Mouse (Mus musculus): ENCODE measurements around the gene Elovl3. TPM values are rescaled to one million over a fixed set of nuclear protein-coding genes. Genes with fewer than 3 reads are reported as not detected.
"Not testable (repeated sequence)": the region's sequence is repeated elsewhere in the genome, so short reads cannot be mapped to it uniquely, and the experiment has no call there.

Elovl3 gene
- polyA plus RNA-seq, 1 experiment from 2014 or later, result not detected

DNA sequence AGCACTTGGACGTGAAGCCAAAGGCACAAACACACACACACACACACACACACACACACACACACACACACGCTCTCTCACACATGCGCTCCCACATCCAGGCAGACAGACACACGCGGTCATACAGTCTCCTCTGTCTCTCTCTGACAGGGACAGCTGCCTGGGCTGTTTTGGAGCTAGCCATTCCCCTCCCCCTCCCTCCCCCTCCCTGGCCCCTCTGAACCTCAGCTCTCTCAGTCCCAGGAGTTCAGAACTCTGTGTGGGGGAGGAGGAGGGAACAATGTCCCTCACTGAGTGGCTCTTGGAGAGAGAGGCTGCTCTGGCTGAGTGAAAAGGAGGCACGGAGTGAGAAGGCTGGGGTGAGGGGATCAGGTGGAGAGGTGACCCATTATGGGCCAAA, 9.4 kb downstream of the Elovl3 start:
- Histone ChIP-seq H3K4me3 (ENCODE audit: low read depth, low read length) (no peak overlapping the region), H3K36me3 (ENCODE audit: control insufficient read depth, insufficient read depth) (no peaks in the 10 kb centered on the region), H3K9me3 (ENCODE audit: control insufficient read depth) (no peaks in the 10 kb centered on the region), H3K4me2 (replicated peaks; ENCODE audit: low read depth) (no peak overlapping the region), H3K27me3 (replicated peaks; ENCODE audit: control insufficient read depth, insufficient read depth, low read length) (peaks cover 60% of the 10 kb centered on the region), H3K27ac (ENCODE audit: low read depth, low read length) (no peak overlapping the region), H3K9ac (ENCODE audit: low read depth, low read length) (no peak overlapping the region), H3K4me1 (replicated peaks; ENCODE audit: control insufficient read depth, insufficient read depth, low read length) (peaks cover 10% of the 10 kb centered on the region; the same call in 1 of the 2 replicates)
- no peak for TF ChIP-seq CTCF (IDR thresholded peaks at IDR 0.05; ENCODE audit: low read depth)
- WGBS, result 41% methylated on average over 6 of the region's 6 CpGs
- ATAC-seq, result no peak

- no peak for TF ChIP-seq CTCF (IDR thresholded peaks at IDR 0.05; ENCODE audit: low read depth)
- 0 out of 2 replicates have a peak within 1 kb of the TSS, but pooled peaks have one; percentile 12 for H3K9ac ChIP-seq (ENCODE audit: low read depth, low read length)
- ATAC-seq, result no peak
- peak within 1 kb of the TSS; percentile 96 for H3K4me2 ChIP-seq (replicated peaks; ENCODE audit: low read depth)
- H3K4me1 ChIP-seq (replicated peaks; ENCODE audit: control insufficient read depth, insufficient read depth, low read length), result no peaks in the 10 kb centered on the region
- no peak within 1 kb of the TSS for H3K27ac ChIP-seq (ENCODE audit: low read depth, low read length)
- H3K9me3 ChIP-seq (ENCODE audit: control insufficient read depth), result no peaks in the 10 kb centered on the region
- peak within 1 kb of the TSS; percentile 52 for H3K4me3 ChIP-seq (ENCODE audit: low read depth, low read length)
- H3K27me3 ChIP-seq (replicated peaks; ENCODE audit: control insufficient read depth, insufficient read depth, low read length), result peaks cover 67% of the 10 kb centered on the region
- WGBS, result 2% methylated on average over 45 of the region's 47 CpGs
- H3K36me3 ChIP-seq (ENCODE audit: control insufficient read depth, insufficient read depth), result no peaks in the 10 kb centered on the region
These were observed 16.0 kb downstream of the Elovl3 start, which contains the start of gene Pitx3 for GRCm38 (mm10) chr19:46147511-46148371. Pitx3 (minus strand) TSS chr19:46148326.

DNA sequence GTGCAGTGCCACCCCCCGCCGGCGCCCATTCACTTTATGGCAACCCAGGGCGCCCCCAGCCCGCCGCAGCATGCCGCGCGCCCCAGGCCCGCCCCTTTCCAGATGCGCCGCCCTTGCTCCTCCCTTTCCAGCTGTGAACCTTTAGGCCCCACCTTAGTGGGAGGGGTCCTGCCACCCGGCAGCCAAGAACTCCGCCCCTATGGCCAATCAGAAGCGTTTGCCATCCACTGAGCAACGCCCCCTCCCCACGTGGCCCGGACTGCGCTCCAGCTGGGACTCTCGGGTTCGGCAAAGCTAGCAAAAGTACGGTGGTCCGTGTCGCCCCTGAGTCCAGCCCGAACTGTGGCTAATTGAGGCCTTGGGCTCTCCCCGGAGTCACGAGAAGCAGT, 16.7 kb downstream of the Elovl3 start:
- WGBS, result 2% methylated on average over 27 of the region's 27 CpGs
- Histone ChIP-seq H3K9me3 (ENCODE audit: control insufficient read depth) (no peaks in the 10 kb centered on the region), H3K27me3 (replicated peaks; ENCODE audit: control insufficient read depth, insufficient read depth, low read length) (peaks cover 62% of the 10 kb centered on the region), H3K27ac (ENCODE audit: low read depth, low read length) (no peak overlapping the region), H3K4me3 (ENCODE audit: low read depth, low read length) (peak overlapping the region; percentile 52), H3K4me2 (replicated peaks; ENCODE audit: low read depth) (peak overlapping the region; percentile 96), H3K4me1 (replicated peaks; ENCODE audit: control insufficient read depth, insufficient read depth, low read length) (no peaks in the 10 kb centered on the region), H3K36me3 (ENCODE audit: control insufficient read depth, insufficient read depth) (no peaks in the 10 kb centered on the region), H3K9ac (ENCODE audit: low read depth, low read length) (0 out of 2 replicates have a peak overlapping the region, but pooled peaks have one; percentile 12)
- peak; percentile 55 for ATAC-seq
- 0 out of 2 replicates have a peak, but pooled peaks have one; percentile 4 for TF ChIP-seq CTCF (IDR thresholded peaks at IDR 0.05; ENCODE audit: low read depth)

DNA sequence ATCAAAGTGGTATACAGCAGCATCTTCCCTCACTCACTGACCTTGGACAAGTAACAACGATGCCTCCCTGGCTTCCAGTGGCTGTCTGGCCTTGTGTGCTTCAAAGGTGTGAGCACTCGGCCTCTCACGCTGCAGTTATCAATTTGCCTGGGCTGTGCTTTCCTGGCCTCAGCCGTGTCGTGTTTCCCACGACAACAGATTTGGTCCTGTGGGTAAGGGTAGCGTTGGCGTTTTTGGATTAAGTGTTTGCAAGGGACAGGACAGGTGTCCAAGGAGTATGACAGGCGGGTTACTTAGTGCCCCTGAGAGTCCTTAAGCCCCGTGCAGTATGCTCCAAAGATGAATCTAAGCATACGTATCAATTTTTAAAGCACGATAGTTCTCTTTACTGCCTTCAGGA, 17.4 kb downstream of the Elovl3 start:
- ATAC-seq, result no peak

GRCm38 (mm10) chr19:46152127-46152803, 20.6 kb downstream of the Elovl3 start, which contains the start of gene Gbf1:
Gbf1 (plus strand) TSS chr19:46152509.
- Histone ChIP-seq H3K4me3 (ENCODE audit: low read depth, low read length) (peak within 1 kb of the TSS; percentile 81), H3K27ac (ENCODE audit: low read depth, low read length) (peak within 1 kb of the TSS; percentile 68), H3K36me3 (ENCODE audit: control insufficient read depth, insufficient read depth) (no peaks in the 10 kb centered on the region), H3K4me2 (replicated peaks; ENCODE audit: low read depth) (peak within 1 kb of the TSS; percentile 83), H3K4me1 (replicated peaks; ENCODE audit: control insufficient read depth, insufficient read depth, low read length) (no peaks in the 10 kb centered on the region), H3K9me3 (ENCODE audit: control insufficient read depth) (no peaks in the 10 kb centered on the region), H3K9ac (ENCODE audit: low read depth, low read length) (peak within 1 kb of the TSS; percentile 70), H3K27me3 (replicated peaks; ENCODE audit: control insufficient read depth, insufficient read depth, low read length) (peaks cover 30% of the 10 kb centered on the region)
- TF ChIP-seq CTCF (IDR thresholded peaks at IDR 0.05; ENCODE audit: low read depth), result peak; percentile 17; the same call in 1 of the 2 replicates
- WGBS, result under 1% methylated on average over 37 of the region's 37 CpGs
- peak; percentile 97 for ATAC-seq

More for the DNA sequence above, 17.4 kb downstream of the Elovl3 start:
- Histone ChIP-seq H3K27ac (ENCODE audit: low read depth, low read length) (no peak overlapping the region), H3K4me3 (ENCODE audit: low read depth, low read length) (peak overlapping the region; percentile 52), H3K9me3 (ENCODE audit: control insufficient read depth) (no peaks in the 10 kb centered on the region), H3K36me3 (ENCODE audit: control insufficient read depth, insufficient read depth) (no peaks in the 10 kb centered on the region), H3K27me3 (replicated peaks; ENCODE audit: control insufficient read depth, insufficient read depth, low read length) (peaks cover 55% of the 10 kb centered on the region), H3K9ac (ENCODE audit: low read depth, low read length) (no peak overlapping the region), H3K4me1 (replicated peaks; ENCODE audit: control insufficient read depth, insufficient read depth, low read length) (no peaks in the 10 kb centered on the region), H3K4me2 (replicated peaks; ENCODE audit: low read depth) (peak overlapping the region; percentile 96)
- TF ChIP-seq CTCF (IDR thresholded peaks at IDR 0.05; ENCODE audit: low read depth), result no peak
- 28% methylated on average over 12 of the region's 12 CpGs for WGBS

DNA sequence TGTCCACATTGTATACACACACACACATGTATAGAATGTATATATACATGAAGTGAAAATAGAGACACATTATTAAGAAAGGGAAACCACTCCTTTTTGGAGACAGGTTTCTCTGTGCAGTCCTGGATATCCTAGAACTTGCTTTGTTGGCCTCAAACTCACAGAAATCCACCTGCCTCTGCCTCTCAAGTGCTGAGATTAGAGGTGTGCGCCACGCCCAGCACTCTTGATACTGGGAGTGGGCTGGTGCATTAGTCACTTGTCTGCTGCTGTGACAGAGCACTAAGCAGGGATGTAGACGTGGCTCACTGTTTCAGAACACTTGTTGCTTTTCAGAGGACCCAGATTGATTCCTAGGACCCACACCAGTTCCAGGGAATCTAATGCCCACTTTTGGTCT, 34.3 kb downstream of the Elovl3 start:
- WGBS, result 87% methylated on average over 3 of the region's 3 CpGs
- no peak overlapping the region for H3K4me3 ChIP-seq (ENCODE audit: low read depth, low read length)
- no peak overlapping the region for H3K27ac ChIP-seq (ENCODE audit: low read depth, low read length)
- peaks cover 28% of the 10 kb centered on the region for H3K36me3 ChIP-seq (ENCODE audit: control insufficient read depth, insufficient read depth)
- no peak overlapping the region for H3K9ac ChIP-seq (ENCODE audit: low read depth, low read length)
- no peaks in the 10 kb centered on the region for H3K27me3 ChIP-seq (replicated peaks; ENCODE audit: control insufficient read depth, insufficient read depth, low read length)
- no peaks in the 10 kb centered on the region for H3K4me1 ChIP-seq (replicated peaks; ENCODE audit: control insufficient read depth, insufficient read depth, low read length)
- ATAC-seq, result no peak
- H3K9me3 ChIP-seq (ENCODE audit: control insufficient read depth), result no peaks in the 10 kb centered on the region
- H3K4me2 ChIP-seq (replicated peaks; ENCODE audit: low read depth), result no peak overlapping the region
- TF ChIP-seq CTCF (IDR thresholded peaks at IDR 0.05; ENCODE audit: low read depth), result no peak

GRCm38 (mm10) chr19:46167169-46167568, 35.5 kb downstream of the Elovl3 start:
- H3K27me3 ChIP-seq (replicated peaks; ENCODE audit: control insufficient read depth, insufficient read depth, low read length); H3K4me2 ChIP-seq (replicated peaks; ENCODE audit: low read depth); H3K4me3 ChIP-seq (ENCODE audit: low read depth, low read length); H3K4me1 ChIP-seq (replicated peaks; ENCODE audit: control insufficient read depth, insufficient read depth, low read length); H3K27ac ChIP-seq (ENCODE audit: low read depth, low read length); H3K9ac ChIP-seq (ENCODE audit: low read depth, low read length); H3K9me3 ChIP-seq (ENCODE audit: control insufficient read depth); ATAC-seq: not testable (repeated sequence)
- H3K36me3 ChIP-seq (ENCODE audit: control insufficient read depth, insufficient read depth), result peaks cover 34% of the 10 kb centered on the region
- WGBS, result 90% methylated on average over 1 of the region's 2 CpGs
